Mouse (Mus musculus) large intestine, adult 2 months (tissue): ENCODE data around the gene Impg2. TPM values are rescaled to one million over a fixed set of nuclear protein-coding genes. Genes with fewer than 3 reads are reported as not detected.
A peak's percentile ranks its signal among the peaks of the same experiment; 100 is the strongest.

ENCODE experiments used
- DNase-seq: peaks from one replicate; pipeline ENCODE4 v3.0.0-alpha.2; 2012; ENCODE audit warnings: low read depth, low spot score
- WGBS: fragments of 180-500 bp; shearing (Covaris S2); methylation state at CpG from one replicate; pipeline ENCODE4 v1.1.7; 2018; 5-methylcytosine and 5-hydroxymethylcytosine counted together
- polyA plus RNA-seq: library from polyadenylated mRNA; depleted of rRNA; stranded (reverse); fragments of >200 nt; gene quantifications from 2 replicates; pipeline ENCODE4 v1.2.3, GENCODE M21; 2012; rRNA removed

The Impg2 gene
- 0.05 and 0.11 TPM in 2 replicates for polyA plus RNA-seq

DNA sequence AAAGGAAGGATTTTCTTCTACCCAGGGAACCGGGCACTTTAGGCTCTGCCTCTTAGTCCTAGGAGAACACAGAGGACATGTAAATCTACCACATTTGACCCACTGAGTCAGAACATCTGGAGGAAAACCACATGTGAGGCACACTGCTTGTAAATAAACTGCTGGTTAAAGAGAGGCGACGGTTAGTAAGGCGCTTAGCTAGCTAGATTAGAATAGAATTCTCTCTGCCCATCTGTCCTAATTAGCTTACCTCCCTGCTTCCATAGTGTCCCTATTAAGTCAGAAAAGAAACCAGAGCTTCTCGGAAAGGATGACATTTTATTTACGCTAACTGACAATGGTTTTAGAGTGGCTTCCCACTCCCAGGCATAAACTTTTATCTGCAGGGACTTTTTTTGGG is at the start of gene Impg2:
Gene Impg2, plus strand, starts transcription at position 263 of the 400 bp plus-strand sequence.
- 68% methylated on average over 6 of the region's 6 CpGs for WGBS
- no peak for DNase-seq

- 85% methylated on average over 7 of the region's 7 CpGs for WGBS
- DNase-seq = no peak
These were observed 40.6 kb upstream of the Impg2 start for GRCm38 (mm10) chr16:56163466-56163865.

DNA sequence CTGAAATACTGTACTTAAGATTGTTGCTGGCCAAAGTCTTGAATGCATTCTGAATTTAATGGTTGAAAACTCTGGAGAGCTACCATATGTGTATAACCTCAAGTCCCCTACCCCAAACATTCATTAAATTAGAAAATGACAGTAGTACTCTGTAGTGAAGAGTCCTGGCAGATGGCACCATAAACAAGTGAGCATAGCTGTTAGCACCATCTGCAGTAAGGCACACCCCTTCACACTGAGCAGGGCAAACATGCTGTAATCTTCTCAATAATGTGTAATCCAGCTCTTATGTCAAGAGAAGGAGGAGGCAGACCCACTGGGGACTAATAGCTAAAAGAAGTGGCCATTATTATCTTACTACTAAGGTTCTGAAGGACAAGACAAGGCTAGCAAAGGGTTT is 33.9 kb upstream of the Impg2 start:
- DNase-seq = no peak

- peak; percentile 4 for DNase-seq
- 64% methylated on average over 8 of the region's 8 CpGs for WGBS
These were observed 28.1 kb upstream of the Impg2 start for GRCm38 (mm10) chr16:56175867-56176581.

GRCm38 (mm10) chr16:56186863-56187262 is 17.2 kb upstream of the Impg2 start:
- WGBS = 71% methylated on average over 4 of the region's 4 CpGs

DNA sequence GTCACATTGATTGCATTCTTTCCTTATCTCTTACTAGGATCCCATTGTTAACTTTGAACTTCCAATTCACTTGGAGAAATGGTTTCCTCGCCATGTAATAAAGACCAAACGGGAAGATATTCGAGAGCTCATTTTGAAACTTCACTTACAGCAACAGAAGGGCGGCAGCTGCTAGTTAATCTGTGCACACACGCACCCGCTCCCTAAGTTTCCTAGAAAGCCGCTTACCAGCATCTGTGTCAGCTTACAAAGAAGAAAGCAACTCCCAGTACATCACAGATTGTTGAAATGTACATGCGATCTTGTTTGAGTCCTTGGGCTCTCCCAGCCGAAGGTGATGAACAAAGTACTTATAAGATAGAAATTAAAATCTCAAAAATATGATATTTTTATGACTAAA is 15.9 kb upstream of the Impg2 start:
- no peak for DNase-seq
- 93% methylated on average over 9 of the region's 9 CpGs for WGBS

More at GRCm38 (mm10) chr16:56186863-56187262, 17.2 kb upstream of the Impg2 start:
- no peak for DNase-seq

- no peak for DNase-seq
- WGBS = 41% methylated on average over 3 of the region's 3 CpGs
These were observed 8.6 kb downstream of the Impg2 start for GRCm38 (mm10) chr16:56212740-56213139.

DNA sequence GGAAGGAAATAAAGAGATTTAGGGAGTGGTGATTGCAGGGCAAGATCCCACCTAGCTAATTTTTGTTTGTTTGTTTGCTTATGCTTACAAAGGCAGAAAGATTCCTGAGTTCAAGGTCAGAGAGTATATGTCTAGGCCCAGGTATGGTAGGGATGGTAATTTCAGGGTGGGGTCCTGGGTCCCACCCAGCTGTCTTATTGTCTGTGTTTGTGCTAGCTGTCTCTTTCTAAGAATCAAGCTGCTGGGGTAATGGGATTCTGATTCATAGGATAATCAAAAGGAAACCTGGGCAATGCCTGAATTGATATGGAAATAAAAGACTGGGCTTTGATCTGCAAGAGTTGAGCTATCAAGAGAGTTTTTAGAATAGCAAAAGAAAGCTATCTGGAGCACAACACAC is 23.6 kb downstream of the Impg2 start:
- DNase-seq = no peak

- DNase-seq = no peak
- WGBS = 18% methylated on average over 2 of the region's 2 CpGs
These were observed 25.3 kb downstream of the Impg2 start for GRCm38 (mm10) chr16:56229455-56229854.

DNA sequence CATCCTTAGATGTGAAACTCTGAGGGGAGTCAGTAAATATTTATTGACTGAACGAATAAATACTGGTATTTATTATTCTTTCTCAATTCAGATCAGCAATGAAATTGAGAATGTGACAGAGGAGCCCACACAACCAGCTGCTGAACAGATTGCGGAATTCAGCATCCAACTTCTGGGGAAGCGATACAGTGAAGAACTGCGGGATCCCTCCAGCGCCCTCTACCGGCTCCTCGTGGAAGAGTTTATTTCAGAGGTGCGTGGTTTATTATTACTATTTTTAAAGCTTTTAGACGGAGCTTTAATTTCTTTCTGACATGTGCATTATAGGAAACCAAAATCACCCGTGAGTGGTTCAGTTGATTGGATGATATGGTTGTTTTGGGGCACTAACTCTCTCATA is 27.2 kb downstream of the Impg2 start:
- 60% methylated on average over 10 of the region's 10 CpGs for WGBS
- no peak for DNase-seq

- WGBS = 75% methylated on average over 10 of the region's 10 CpGs
- DNase-seq = no peak
These were observed 28.6 kb downstream of the Impg2 start for GRCm38 (mm10) chr16:56232736-56233135.

GRCm38 (mm10) chr16:56246031-56246430 is 41.9 kb downstream of the Impg2 start:
- no peak for DNase-seq
- WGBS = 91% methylated on average over 3 of the region's 3 CpGs

DNA sequence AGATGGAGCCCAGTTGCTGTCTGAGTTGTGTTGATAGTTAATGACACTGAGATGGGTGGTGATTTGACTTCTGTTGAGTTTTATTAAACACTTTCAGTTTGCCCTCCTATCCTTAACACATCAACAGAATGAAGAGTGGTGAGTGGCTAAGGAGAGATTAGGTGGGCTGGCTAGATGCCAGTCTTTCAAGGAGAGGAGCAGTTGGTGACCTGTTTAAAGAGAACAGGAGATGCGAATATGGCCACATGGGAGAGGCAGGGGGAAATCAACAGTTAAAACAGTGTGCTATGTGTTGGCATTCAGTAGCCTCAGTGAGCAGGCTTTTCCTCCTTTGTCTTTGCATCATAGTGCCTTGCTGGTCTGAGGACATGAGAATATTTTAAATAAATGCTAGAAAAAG is 69.8 kb downstream of the Impg2 start:
- 68% methylated on average over 1 of the region's 1 CpGs for WGBS
- no peak for DNase-seq

DNA sequence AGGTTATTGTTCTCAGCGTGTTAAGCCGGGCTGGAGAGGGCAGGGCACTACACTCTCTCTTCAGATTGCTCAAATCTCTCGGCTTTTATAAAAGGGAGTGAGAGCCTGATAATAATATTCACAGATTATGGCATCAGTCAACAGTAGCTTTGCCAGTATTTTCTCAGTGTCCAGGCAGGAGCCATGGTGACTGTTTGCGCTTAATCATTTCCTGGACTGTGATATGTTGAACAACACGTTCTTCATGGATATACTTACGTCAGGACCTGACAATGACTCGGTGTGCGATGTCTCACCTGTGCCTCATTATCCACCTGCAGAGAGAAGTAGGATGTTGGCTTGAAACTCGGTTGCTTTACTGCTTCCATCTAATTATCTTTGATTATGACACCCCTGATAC is 74.9 kb downstream of the Impg2 start:
- WGBS = 30% methylated on average over 9 of the region's 9 CpGs
- DNase-seq = no peak

DNA sequence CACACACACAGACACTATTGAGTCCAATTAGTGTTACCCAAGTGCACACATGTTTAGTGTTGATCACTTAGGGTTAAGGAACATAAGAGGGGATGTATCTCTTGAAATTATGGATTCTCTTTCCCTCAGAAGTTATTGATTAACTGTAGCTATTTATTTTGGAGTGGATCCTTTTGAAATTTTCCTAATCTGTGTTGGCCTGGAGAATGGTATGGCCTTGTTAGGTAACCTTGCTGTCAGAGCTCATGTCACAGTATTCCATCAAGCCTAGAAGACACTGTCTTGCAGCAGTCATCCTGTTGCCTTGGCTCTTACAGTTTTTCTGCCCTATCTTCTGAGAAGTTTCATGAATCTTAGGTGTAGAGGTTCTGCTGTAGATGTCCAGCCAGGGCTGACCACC is 75.6 kb downstream of the Impg2 start:
- no peak for DNase-seq

- 20% methylated on average over 4 of the region's 4 CpGs for WGBS
- DNase-seq = peak; percentile 70
These were observed 77.2 kb downstream of the Impg2 start for GRCm38 (mm10) chr16:56281336-56281735.

- no peak for DNase-seq
- WGBS = 96% methylated on average over 1 of the region's 1 CpGs
These were observed 79.2 kb downstream of the Impg2 start for GRCm38 (mm10) chr16:56283330-56283729.

DNA sequence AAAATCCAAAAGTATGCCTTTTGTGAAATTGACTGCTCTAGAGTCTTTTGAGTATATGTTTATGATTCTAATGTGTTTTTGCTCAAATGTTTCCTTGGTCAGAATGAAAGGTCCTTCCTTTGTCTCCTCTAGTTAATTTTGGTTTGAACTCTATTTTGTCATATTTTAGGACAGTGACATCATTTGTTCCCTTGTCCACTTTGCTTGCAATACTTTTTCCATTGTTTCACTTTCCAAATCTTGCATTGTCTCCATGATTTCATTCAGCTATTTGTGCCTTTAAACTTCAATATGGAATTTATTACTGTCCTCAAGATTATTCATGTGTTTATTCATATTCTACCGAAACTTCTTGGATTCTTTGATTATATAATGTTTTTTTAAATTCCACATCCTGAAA is 79.8 kb downstream of the Impg2 start:
- WGBS = 87% methylated on average over 1 of the region's 1 CpGs
- no peak for DNase-seq

GRCm38 (mm10) chr16:56286076-56286475 is 82.0 kb downstream of the Impg2 start:
- no peak for DNase-seq
- 86% methylated on average over 5 of the region's 5 CpGs for WGBS

GRCm38 (mm10) chr16:56286977-56287376 is 82.9 kb downstream of the Impg2 start:
- 90% methylated on average over 2 of the region's 2 CpGs for whole genome bisulfite sequencing

DNA sequence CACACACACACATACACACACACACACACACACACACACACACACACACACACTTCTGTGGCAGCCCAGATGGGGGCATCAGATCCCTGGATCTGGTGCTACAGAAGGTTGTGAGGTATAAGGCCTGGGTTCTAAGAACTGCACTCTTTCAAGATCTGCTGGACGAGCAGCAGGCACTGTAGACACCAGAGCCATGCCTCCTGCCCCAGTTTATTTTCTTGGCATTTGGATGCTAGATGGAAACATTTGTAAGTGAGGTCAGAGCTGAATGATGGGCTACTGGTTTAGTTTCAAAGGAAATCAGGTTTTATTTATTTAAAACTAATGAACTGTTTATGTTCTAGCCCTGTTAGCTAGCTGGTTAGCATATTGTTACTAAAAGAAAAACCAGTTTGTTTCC is 90.8 kb downstream of the Impg2 start:
- DNase-seq = no peak
- WGBS = 50% methylated on average over 1 of the region's 1 CpGs

More at GRCm38 (mm10) chr16:56286977-56287376, 82.9 kb downstream of the Impg2 start:
- DNase-seq = no peak
